Mouse (Mus musculus) liver, adult 2 months (tissue): ENCODE measurements around the gene Fam186a.

Experiments
- CTCF ChIP-seq: fragments of 200-500 bp; IDR thresholded peaks from 2 replicates; pipeline ENCODE4 v1.5.1; 2011; ENCODE audit warnings: low read depth, low read length, control low read depth
- POLR2A ChIP-seq: fragments of 200-500 bp; IDR thresholded peaks from 2 replicates; pipeline ENCODE4 v1.6.1; 2011; ENCODE audit warnings: low read length, control low read depth; ENCODE audit not compliant: insufficient read depth; ENCODE audit errors: extremely low read depth

DNA sequence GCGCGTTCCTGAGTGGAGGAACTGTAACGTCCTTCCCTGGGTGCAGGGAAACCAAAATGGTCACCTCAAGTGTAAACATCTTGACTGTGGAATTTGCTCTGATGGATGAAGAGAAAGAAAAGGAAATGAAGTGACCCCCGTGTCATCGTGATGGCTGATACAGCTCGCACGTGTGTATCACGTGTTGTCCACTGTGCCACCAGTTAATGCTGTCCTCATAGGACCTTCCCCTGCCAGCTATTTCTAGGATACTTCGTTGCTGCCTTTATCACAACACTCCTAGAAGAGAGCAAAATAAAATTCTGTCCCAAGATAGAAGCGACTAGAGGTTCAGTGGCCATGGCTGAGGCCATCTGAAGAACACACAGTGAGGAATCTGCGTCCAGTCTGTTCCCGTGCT lies 82.8 kb downstream of the Fam186a start:
- TF ChIP-seq CTCF (no peak), POLR2A (no peak)
